Mouse (Mus musculus) frontal cortex, postnatal 10 days (tissue): ENCODE data around the gene Fhl2.
"Not testable (repeated sequence)": the region's sequence is repeated elsewhere in the genome, so short reads cannot be mapped to it uniquely, and the experiment has no call there.

Source experiments
- DNase-seq, 2 experiments: peaks; one replicate each; pipeline ENCODE4 v3.0.0; 2022; ENCODE audit warnings: low spot score in 2 of 2, mixed read lengths in 1 of 2

Fhl2 gene

GRCm38 (mm10) chr1:43192471-43192870 is 4.3 kb downstream of the Fhl2 start:
- DNase-seq: no peak

GRCm38 (mm10) chr1:43191078-43191477 is 5.7 kb downstream of the Fhl2 start:
- DNase-seq: no peak

- not testable (repeated sequence) for DNase-seq
These were observed 7.9 kb downstream of the Fhl2 start for GRCm38 (mm10) chr1:43188893-43189292.

- DNase-seq: no peak
These were observed 10.4 kb downstream of the Fhl2 start for GRCm38 (mm10) chr1:43186334-43186733.

GRCm38 (mm10) chr1:43180912-43181311 is 15.9 kb downstream of the Fhl2 start:
- DNase-seq: no peak

- DNase-seq: peak in 1 of 2 experiments; percentile 32
These were observed 18.0 kb downstream of the Fhl2 start for GRCm38 (mm10) chr1:43178780-43179179.

GRCm38 (mm10) chr1:43178378-43178777 is 18.4 kb downstream of the Fhl2 start:
- DNase-seq: no peak

GRCm38 (mm10) chr1:43173283-43174226 is 23.2 kb downstream of the Fhl2 start:
- no peak for DNase-seq

GRCm38 (mm10) chr1:43171816-43172215 is 25.0 kb downstream of the Fhl2 start:
- DNase-seq: no peak

GRCm38 (mm10) chr1:43171093-43171492 is 25.7 kb downstream of the Fhl2 start:
- no peak for DNase-seq

- no peak for DNase-seq
These were observed 27.1 kb downstream of the Fhl2 start for GRCm38 (mm10) chr1:43169661-43170060.

- DNase-seq: no peak
These were observed 27.6 kb downstream of the Fhl2 start for GRCm38 (mm10) chr1:43169227-43169626.

- no peak for DNase-seq
These were observed 28.2 kb downstream of the Fhl2 start for GRCm38 (mm10) chr1:43168618-43169017.

GRCm38 (mm10) chr1:43168026-43168425 is 28.8 kb downstream of the Fhl2 start:
- DNase-seq: no peak

GRCm38 (mm10) chr1:43164582-43164981 is 32.2 kb downstream of the Fhl2 start:
- no peak for DNase-seq

- DNase-seq: peak; percentile 40 to 69
These were observed 33.0 kb downstream of the Fhl2 start for GRCm38 (mm10) chr1:43163467-43164418.

- DNase-seq: no peak
These were observed 33.7 kb downstream of the Fhl2 start for GRCm38 (mm10) chr1:43163084-43163466.

GRCm38 (mm10) chr1:43162394-43162793 is 34.4 kb downstream of the Fhl2 start:
- DNase-seq: no peak

- no peak for DNase-seq
These were observed 37.4 kb downstream of the Fhl2 start for GRCm38 (mm10) chr1:43159429-43159828.

- no peak for DNase-seq
These were observed 38.9 kb downstream of the Fhl2 start for GRCm38 (mm10) chr1:43157907-43158306.

GRCm38 (mm10) chr1:43154491-43154890 is 42.3 kb downstream of the Fhl2 start:
- DNase-seq: no peak

- no peak for DNase-seq
These were observed 43.2 kb downstream of the Fhl2 start for GRCm38 (mm10) chr1:43153538-43153937.
